Mouse (Mus musculus): ENCODE measurements around the gene Borcs7.
"Not testable (repeated sequence)": the region's sequence is repeated elsewhere in the genome, so short reads cannot be mapped to it uniquely, and the experiment has no call there.

Borcs7 gene

GRCm38 (mm10) chr19:46710614-46711013 is 20.9 kb downstream of the Borcs7 start:
- no peak for DNase-seq (ENCODE audit: extremely low spot score)

DNA sequence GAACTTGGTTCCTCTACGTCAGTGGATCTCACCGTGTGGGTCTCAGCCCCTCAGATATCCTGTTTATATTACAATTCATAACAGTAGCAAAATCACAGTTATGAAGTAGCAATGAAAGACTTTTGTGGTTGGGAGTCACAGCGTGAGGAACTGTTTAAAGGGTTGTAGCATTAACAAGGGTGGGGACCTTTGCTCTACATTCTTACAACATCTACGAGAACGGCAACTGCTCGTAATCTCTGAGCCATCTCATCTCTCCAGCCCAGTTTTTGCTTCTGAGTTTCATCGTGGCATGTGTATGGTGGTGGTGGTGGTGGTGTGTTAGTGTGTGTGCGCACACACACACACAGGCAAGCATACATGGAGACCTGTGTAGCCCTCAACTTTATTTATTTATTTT is 24.5 kb downstream of the Borcs7 start:
- DNase-seq (ENCODE audit: extremely low spot score) = no peak

DNA sequence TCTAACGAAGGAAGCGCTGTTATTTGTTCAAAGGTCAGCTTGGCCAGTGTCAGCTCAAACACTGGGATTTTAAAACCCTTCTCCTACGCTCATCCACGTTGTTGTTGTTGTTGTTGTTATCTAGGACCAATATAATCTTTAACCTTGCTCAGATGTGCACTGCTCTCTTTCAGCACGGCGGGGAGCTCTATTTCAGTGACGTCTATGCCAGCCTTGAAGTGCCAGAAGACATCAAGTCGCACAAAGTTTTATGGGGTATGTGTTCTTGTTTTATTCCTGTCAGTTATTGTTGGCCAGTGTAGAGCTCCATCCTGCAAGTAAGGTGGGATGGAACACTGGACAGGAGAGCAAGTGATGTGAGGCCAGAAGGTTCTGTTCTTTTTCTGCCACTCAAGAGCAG is 25.3 kb downstream of the Borcs7 start:
- DNase-seq (ENCODE audit: extremely low spot score) = no peak

- DNase-seq (ENCODE audit: extremely low spot score) = no peak
Measured at GRCm38 (mm10) chr19:46718150-46718549, 28.4 kb downstream of the Borcs7 start.

- DNase-seq (ENCODE audit: extremely low spot score) = no peak
Measured at GRCm38 (mm10) chr19:46724411-46724810, 34.7 kb downstream of the Borcs7 start.

DNA sequence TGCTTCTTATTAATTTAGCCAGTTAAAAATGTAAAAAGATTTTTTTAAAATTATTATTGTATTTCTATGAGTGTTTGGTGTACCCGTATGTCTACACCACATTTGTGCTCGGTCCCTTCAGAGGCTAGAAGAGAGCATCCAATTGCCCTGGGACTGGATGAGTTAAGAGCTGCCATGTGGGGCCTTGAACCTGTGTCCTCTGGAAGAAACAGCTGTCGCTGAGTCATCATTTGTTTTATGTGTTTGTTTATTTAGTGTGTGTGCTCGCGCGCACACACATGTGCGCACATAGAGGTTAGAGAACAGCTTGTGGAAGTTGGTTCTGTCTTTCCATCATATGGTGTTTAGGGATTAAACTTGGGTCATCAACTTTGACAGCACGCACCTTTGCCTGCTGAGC is 36.4 kb downstream of the Borcs7 start:
- no peak for DNase-seq (ENCODE audit: extremely low spot score)

GRCm38 (mm10) chr19:46727140-46727736 is 37.5 kb downstream of the Borcs7 start:
- peak; percentile 49 for DNase-seq (ENCODE audit: extremely low spot score)

- DNase-seq (ENCODE audit: extremely low spot score) = no peak
Measured at GRCm38 (mm10) chr19:46727945-46728540, 38.3 kb downstream of the Borcs7 start.

- DNase-seq (ENCODE audit: extremely low spot score) = no peak
Measured at GRCm38 (mm10) chr19:46728909-46729308, 39.2 kb downstream of the Borcs7 start.

GRCm38 (mm10) chr19:46731351-46731750 is 41.6 kb downstream of the Borcs7 start:
- DNase-seq (ENCODE audit: extremely low spot score) = no peak

- not testable (repeated sequence) for DNase-seq (ENCODE audit: extremely low spot score)
Measured at GRCm38 (mm10) chr19:46732673-46733072, 43.0 kb downstream of the Borcs7 start.

DNA sequence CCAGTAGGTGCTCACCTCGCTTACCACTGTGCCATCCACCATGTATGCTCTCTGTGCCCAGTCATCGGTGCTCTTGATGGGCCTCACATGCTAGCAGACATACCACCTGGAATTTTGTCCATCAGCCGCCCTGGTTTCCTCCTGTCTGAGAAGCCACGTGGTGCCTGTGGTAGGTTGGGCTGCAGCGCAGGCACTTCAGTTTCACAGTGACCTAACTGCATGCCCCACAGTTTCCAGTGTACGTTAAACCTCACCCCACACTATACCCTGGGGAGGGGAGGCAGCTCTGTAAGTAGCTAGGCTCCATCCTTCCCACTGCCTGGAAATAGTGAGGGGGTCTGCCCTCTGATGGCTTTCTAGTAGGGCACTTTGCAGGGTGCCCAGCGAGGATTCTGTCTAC is 43.9 kb downstream of the Borcs7 start:
- no peak for DNase-seq (ENCODE audit: extremely low spot score)

- DNase-seq (ENCODE audit: extremely low spot score) = no peak
Measured at GRCm38 (mm10) chr19:46735241-46735640, 45.5 kb downstream of the Borcs7 start.

DNA sequence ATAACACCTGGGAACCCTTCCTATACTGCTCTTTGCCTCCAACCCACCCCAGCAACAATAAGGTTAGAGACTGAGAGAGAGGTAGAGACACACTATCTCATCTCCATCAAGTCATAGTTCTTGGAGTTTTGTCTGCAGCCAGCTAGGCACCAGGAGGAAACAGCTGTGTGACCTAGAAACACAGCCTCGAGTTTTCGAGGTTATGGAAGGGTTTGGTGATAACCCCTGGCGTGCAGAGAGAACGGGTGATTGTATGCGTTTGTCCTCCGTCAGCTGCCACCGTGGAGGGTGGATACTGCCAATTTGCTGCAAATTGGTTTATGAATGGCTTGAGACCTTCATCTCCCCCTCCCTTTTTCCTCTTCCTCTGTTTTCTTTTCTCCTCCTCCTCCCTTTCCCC is 47.4 kb downstream of the Borcs7 start:
- no peak for DNase-seq (ENCODE audit: extremely low spot score)

- DNase-seq (ENCODE audit: extremely low spot score) = peak; percentile 63
Measured at GRCm38 (mm10) chr19:46740341-46741008, 50.8 kb downstream of the Borcs7 start.

- DNase-seq (ENCODE audit: extremely low spot score) = no peak
Measured at GRCm38 (mm10) chr19:46741574-46741973, 51.9 kb downstream of the Borcs7 start.

DNA sequence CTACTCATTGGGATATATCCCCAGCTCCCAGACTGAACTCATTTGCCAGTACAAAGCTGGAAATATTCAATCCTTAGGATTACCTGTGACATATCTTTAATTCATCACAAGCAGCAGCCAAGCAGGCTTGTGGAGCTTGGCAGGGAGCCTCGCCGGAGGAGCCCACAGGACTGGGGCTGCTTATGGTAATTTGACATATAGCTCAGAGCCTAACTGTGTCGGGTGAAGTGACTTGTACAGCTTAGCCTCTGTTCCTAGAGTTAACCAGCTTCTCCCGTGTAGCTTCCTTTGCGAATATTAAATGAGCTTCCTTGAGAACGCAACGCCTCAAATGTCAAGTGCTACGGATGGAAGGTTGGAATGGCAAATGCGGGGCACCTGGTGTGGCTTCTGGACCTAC is 55.0 kb downstream of the Borcs7 start:
- no peak for DNase-seq (ENCODE audit: extremely low spot score)

- no peak for DNase-seq (ENCODE audit: extremely low spot score)
Measured at GRCm38 (mm10) chr19:46747799-46748198, 58.1 kb downstream of the Borcs7 start.

GRCm38 (mm10) chr19:46752235-46752634 is 62.5 kb downstream of the Borcs7 start:
- no peak for DNase-seq (ENCODE audit: extremely low spot score)

Data from embryo, embryonic 9.5 days (tissue).